Mouse (Mus musculus) lung, adult 2 months (tissue): ENCODE measurements around the gene Opcml.

Source experiments
- CTCF ChIP-seq: fragments of 200-500 bp; IDR thresholded peaks from 2 replicates; pipeline ENCODE4 v1.5.1; 2011; ENCODE audit warnings: mild to moderate bottlenecking, low read length, control low read depth; ENCODE audit not compliant: insufficient read depth
- POLR2A ChIP-seq: fragments of 200-500 bp; IDR thresholded peaks from 2 replicates; pipeline ENCODE4 v1.6.1; 2011; ENCODE audit warnings: low read depth, mild to moderate bottlenecking, control low read depth, low read length, borderline replicate concordance; ENCODE audit errors: extremely low read depth

DNA sequence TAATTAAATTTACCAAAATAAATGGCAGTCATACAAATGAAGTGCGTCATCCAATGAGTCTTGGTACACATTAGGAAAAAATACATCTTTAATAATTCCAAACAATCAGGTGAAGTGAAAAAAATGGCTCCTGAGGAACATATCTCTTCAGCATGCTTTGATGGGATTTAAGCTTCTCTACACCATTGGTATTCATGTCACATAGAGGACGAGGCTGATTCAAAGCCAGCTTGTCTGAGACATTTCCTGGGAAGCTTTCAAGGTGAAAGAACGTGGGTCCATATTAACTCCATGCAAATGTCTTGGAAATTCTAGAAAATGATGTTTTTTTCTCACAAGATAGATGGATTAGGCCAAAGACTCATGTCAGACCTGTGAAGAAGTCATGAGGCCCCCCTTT, 212.6 kb downstream of the Opcml start:
- no peak for TF ChIP-seq POLR2A
- no peak for TF ChIP-seq CTCF
